Mouse (Mus musculus) regulatory T cell (primary cell): ENCODE results near the gene Kctd11.
"Not testable (repeated sequence)": the region's sequence is repeated elsewhere in the genome, so short reads cannot be mapped to it uniquely, and the experiment has no call there.

Experiments used
- in situ Hi-C: fragments of 300-600 bp; cut with MboI, MseI; formaldehyde crosslinking; loops from one replicate; pipeline ENCODE4 v1.15.1; 2025; ENCODE audit warnings: high pct_unique_total_duplicates

Kctd11 gene

GRCm38 (mm10) chr11:69881787-69882670 is 823 bp upstream of the Kctd11 start:
- in situ Hi-C loops: no loop called here

DNA sequence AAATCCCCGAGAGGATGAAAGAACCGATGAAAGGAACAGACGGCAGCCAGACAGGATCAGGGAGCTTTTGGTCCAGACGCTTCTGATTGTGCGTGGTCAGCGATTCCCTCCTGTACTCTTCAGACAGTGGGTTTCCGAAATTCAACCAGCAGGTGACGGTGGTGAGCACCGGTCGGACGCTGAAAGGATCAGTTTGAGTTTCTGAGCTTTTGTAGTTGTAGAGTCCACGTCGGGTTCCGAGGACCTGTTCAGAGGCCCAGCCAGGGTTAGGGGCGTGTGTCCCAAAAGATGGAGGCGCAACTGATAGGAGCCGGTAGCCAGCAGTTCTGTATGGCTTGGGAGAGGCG is 727 bp downstream of the Kctd11 start:
- in situ Hi-C loops: no loop called here

- in situ Hi-C loops: no loop called here
Observed at GRCm38 (mm10) chr11:69879711-69880110, 1.5 kb downstream of the Kctd11 start.

GRCm38 (mm10) chr11:69878952-69879351 is 2.3 kb downstream of the Kctd11 start:
- in situ Hi-C loops: no loop called here

DNA sequence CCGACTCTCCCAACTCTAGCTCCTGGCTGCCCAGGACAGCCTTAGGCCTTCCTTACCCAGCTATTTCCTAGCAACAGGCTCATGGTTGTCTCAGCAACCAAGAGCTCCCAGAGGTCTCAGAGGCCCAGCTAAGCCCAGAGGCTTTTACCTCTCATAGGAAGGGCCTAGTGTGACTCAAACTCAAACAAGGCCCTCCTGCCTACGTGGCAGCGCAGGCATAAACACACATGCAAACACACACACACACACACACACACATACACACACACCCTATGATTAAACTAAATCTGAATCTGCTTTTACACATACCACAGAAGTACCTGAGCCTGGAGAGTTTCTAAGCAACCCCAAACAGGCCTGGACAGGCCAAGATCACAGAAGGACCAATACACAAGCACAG is 2.8 kb downstream of the Kctd11 start:
- in situ Hi-C loops: no loop called here

- in situ Hi-C loops: no loop called here
Observed at GRCm38 (mm10) chr11:69877878-69878277, 3.3 kb downstream of the Kctd11 start, which contains the start of gene Tmem95. Gene Tmem95, minus strand, starts transcription at chr11:69878018.

GRCm38 (mm10) chr11:69876867-69877266 is 4.3 kb downstream of the Kctd11 start:
- in situ Hi-C loops: no loop called here

- in situ Hi-C loops: no loop called here
Observed at GRCm38 (mm10) chr11:69876186-69876585, 5.0 kb downstream of the Kctd11 start.

DNA sequence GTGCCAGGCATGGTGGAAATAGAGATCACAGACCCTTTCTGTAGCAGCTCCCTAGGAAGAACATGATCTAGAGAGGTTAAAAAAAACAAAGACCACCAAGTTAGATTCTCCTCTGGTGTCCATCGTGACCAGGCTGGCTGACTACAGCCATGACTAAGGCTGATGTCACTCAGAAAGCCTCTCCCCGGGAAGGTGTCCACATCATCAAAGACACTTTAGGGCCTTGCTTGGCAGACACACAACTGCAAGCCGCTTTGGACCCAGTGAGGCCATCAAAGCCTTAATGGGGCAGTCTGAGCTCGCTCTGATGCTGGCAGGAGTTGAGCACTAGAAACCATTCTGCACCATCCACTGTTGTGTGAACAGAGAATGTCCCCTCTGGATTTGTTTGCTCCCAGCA is 8.8 kb downstream of the Kctd11 start:
- in situ Hi-C loops: no loop called here

- in situ Hi-C loops: no loop called here
Observed at GRCm38 (mm10) chr11:69871822-69872221, 9.4 kb downstream of the Kctd11 start.

DNA sequence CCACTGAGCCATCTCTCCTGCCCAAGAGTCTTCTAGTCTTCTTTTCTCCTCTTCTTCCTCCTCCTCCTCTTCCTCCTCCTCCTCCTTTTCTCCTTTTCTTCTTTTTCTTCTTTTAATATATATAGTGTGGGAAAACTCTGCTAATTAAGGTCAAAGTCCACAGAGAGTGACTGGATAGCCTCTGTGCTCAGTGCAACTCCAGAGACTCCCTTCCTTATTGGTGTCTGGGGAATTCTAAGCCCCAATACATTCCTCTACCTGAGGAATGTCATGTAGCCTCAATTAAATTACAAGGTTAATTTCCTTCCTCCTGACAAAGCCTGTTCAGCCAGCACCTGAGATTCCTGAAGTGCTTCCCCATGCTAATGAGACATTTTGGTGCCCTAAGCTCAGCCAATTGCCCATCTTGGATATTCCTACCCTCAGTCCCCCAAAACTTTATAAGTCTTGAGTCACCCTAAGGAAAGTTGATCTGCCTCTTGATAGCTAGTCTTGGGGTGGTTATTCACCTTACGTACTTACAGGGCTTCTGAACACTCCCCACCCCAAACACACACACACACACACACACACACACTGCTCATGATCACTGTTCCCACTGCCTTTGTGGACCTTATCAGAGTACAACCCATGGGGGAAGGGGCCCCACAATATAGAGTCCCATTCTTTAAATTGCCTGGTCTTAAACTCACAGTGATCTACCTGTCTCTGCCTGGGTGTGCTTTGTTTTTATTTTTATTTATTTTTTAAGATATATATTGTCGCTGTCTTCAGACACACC is 10.7 kb downstream of the Kctd11 start:
- in situ Hi-C loops: no loop called here

DNA sequence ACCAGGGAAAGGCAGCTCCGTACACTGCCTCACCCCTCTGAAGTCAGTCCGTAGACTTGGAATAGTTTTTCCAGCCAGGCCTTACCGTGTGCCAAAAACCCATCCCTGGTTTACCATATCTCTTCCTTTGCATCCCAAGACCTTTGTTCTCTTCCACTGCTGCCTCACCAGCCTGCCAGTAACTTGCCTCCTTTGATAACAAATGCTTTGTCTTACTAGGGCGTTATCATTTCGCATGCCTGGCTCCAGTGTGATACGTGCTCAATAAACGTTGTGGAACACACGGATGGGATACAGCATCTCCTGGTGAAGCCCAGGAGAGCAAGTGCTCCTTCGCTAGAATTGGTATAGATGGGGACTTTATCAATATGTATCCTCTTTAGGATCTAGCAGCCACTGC is 13.9 kb downstream of the Kctd11 start:
- in situ Hi-C loops: no loop called here

- in situ Hi-C loops: no loop called here
Observed at GRCm38 (mm10) chr11:69865561-69865960, 15.6 kb downstream of the Kctd11 start.

- in situ Hi-C loops: no loop called here
Observed at GRCm38 (mm10) chr11:69864138-69864860, 16.9 kb downstream of the Kctd11 start.

DNA sequence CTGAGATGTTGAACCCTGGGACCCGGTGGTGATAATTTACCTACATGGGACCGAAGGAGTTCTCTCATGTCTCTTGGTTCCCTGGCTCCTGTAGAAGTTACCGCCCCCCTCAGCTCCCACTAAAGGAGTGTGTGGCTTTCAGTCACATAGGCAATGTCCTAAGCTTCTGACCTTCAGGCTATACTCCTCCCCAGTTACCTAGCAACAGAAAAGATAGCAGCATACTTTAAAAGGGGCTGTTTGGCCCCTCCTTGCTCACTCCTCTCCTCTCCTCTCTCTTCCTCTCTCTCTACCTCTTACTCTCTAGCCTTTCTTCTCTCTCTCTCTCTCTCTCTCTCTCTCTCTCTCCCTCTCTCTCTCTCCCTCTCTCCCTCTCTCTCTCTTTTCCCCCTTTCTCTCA is 17.5 kb downstream of the Kctd11 start:
- in situ Hi-C loops: not testable (repeated sequence)

DNA sequence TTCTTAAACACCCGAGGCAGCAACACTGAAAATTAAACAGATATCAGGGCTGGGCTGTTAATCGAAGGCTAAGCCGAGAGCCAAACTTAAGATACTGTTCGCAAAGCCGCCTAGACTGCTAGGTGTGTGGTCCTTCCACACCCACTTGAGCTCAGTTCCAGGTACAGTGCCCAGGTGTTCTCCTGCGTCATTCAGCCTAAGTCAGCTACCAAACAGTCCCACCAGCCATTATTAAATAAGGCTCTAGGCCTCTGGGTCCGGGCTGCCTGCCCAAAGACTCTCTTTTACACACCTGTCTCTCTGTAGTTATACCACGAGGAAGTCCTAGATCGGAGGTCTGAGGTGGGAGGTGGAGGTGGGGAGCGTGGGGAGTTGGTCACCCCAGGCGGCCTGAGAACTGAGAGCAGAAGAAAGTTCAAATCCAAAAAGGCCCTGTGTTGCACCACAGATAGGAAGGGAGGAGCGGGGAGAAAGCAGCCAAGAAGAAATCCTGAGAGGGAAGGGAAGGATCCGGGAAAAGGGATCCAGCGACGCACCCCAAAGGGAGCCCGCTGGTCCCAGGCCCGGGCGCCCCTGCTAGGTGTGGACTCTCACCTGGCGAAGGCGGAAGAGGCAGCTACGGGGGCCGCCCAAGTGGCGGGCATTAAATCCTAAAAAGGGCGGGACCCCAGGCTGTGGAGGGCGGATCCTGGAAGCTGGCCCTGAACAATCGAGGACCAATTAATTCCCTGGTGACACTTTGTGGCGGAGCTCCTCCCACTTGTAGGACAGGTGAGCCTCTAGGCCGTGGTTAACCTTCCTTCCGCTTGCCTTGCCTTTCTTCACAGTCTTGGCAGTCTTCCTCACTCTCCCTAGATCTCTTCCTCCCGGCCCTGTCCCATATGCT is 22.9 kb downstream of the Kctd11 start, which contains the start of gene Tnk1:
TSS of gene Tnk1 (minus strand) at position 618 of the 886 bp plus-strand sequence.
- in situ Hi-C loops: no loop called here

- in situ Hi-C loops: no loop called here
Observed at GRCm38 (mm10) chr11:69855347-69855746, 25.9 kb downstream of the Kctd11 start.

GRCm38 (mm10) chr11:69854680-69855079 is 26.5 kb downstream of the Kctd11 start:
- in situ Hi-C loops: no loop called here

DNA sequence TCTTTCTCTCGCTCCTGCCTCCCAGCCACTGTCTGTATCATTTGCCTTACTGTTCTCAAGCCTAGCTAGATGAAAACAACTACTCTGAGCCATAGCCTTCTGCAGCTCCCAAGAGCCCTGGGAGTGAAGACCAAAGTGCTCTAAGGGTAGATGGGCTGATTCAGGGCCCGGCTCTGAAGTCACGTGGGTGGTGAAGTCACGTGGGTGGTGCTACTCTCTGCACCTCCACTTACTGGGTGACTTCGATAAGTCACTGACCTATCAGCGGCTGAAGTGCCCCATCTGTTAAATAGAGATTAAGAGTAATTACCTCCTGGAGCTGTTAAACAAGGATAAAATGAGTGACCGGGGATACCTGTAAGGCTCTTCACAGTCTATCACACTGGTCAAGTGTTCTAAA is 27.2 kb downstream of the Kctd11 start:
- in situ Hi-C loops: no loop called here

DNA sequence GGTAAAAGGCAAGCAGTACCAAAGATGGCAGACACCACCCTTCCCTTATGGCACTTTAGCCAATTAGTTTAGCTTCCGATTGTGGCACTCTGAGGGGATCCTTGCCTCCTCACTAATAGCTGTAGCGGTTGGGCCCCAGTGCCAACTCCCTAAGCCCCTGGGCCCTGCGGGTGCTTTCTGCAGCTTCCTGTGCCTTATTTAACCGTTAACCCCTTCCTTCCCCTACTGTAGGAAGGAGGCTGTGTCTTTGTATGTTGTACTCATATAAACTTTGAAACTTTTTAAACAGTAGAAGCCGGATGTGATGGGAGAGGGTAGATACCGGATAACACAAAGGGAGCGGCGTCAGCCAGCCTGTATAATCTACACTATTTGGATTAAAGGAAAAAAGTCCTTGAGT is 30.5 kb downstream of the Kctd11 start:
- in situ Hi-C loops: no loop called here

- in situ Hi-C loops: no loop called here
Observed at GRCm38 (mm10) chr11:69849884-69850283, 31.3 kb downstream of the Kctd11 start.
